Mouse (Mus musculus): ENCODE results near the gene Shc3. TPM values are rescaled to one million over a fixed set of nuclear protein-coding genes. Genes with fewer than 3 reads are reported as not detected.

Shc3 gene
- polyA plus RNA-seq, 1 experiment from 2014 or later: 0.52 TPM

- DNase-seq (ENCODE audit: low spot score): no peak
These were observed 150.2 kb downstream of the Shc3 start for GRCm38 (mm10) chr13:51418942-51419451.

GRCm38 (mm10) chr13:51418268-51418941 lies 150.8 kb downstream of the Shc3 start:
- DNase-seq (ENCODE audit: low spot score): peak; percentile 89

DNA sequence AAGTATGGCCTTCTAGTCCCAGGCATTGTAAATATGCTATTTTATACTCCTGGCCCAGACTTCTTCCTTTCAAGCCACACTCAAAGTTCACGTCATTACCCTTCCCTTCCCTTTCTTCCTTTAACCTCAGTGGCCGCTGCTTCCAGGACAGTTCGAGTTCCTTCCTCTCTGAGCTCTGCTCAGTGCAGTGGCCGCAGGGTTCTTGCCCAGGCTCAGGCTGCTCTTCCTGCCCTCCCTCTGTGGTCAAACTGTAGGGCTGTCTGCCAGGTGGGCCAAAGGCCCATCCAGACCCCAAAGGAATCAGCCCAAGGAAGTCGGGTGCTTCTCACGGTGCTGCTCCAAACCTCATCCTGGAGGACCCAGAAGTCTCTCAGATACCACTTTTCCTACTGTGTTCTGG lies 151.4 kb downstream of the Shc3 start:
- DNase-seq (ENCODE audit: low spot score): no peak

- no peak for DNase-seq (ENCODE audit: low spot score)
These were observed 152.5 kb downstream of the Shc3 start for GRCm38 (mm10) chr13:51416727-51417126.

DNA sequence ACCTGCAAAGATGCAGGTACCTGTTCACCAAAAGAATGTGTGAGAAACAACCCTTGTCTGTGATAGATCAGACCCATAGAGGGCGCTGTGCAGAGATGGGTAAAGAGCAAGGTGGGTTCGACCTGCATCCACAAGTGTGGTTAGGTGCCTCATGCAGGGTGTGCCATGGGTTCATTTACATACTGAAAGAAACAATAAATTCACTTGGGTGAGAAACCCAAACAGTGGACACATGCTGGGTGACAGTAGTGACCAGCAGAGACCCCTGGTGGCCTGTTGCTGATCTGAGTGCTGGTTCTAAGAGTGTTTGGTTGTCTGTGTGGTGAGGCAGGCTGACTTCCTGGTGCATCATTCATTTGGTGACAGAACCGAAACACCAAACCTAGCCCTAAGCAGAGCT lies 155.8 kb downstream of the Shc3 start:
- peak; percentile 35 for DNase-seq (ENCODE audit: low spot score)

DNA sequence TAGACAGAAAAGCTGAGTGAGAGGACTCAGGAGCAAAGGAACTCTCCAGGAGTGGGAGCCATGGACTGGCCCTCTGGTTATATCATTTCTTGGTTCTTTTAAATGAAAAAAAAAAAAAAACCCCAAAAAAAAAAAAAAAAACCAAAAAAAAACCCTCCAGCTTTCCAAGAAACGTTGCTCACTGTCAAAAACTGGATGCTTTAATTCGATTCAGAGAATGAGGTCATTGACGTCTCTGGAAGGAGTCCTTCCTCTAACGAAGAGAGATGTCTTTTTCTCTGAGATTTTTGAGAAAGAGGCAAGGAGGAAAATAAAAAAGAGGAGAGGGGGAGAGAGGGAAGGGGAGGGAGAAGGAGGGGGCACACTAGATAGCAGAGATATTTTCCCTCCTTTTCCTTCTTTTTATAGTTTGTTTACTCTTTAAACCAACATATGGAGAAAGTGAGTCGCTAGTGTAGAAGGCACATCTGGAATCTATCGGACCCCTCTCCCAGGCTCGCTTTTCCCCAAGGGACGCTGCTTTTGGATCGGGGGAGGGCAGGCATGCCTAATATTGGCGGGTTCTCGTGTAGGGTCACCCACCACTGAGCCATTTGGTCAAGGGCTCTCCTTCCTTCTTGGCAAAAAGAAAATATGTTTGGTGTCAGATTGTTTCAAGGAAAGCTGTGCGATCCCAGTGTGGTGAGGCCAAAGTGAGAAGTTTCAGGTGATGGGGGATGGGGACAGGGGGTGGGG lies 157.4 kb downstream of the Shc3 start:
- DNase-seq (ENCODE audit: low spot score): no peak

DNA sequence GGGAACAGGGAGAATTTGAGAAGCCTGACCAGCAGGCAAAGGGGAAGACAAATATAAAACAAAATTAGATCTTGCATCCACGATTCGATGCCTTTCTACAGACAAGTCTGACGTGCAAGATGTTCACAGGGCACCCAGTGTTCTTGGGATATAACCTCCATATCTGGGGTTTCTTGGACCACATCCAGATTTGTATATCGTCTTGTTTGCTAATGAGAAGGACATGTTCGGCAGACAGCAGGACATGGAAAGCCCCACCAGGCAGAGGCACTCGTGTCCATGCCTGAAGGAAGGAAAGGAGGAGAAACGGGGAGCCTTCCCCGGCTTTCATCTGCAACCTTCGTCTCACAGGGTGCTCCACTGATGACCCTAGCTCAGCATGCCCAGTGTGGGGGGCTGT lies 158.0 kb downstream of the Shc3 start:
- DNase-seq (ENCODE audit: low spot score): no peak

DNA sequence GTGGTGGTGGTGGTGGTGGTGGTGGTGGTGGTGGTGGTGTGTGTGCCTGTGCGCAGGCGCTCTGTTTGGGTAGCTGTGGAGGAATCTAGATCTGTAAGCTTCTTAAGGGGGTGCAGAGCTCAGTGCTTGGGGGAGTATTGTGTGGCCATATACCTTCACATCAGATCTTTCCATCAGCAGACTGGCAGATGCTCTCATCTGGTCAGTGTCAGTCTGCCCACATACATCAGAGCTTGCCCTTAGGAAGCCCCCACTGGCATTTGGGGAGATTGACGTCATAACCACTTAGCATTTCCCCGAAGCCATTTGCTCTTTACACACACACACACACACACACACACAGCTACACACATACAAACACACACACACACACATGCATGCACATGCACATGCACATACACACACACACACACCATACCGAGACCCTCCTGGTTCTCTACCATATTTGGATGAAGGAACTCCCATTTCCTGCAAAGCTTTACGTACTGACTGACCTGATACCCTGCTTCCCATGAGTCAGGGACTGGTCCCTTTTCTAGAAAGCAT lies 159.2 kb downstream of the Shc3 start:
- no peak for DNase-seq (ENCODE audit: low spot score)

DNA sequence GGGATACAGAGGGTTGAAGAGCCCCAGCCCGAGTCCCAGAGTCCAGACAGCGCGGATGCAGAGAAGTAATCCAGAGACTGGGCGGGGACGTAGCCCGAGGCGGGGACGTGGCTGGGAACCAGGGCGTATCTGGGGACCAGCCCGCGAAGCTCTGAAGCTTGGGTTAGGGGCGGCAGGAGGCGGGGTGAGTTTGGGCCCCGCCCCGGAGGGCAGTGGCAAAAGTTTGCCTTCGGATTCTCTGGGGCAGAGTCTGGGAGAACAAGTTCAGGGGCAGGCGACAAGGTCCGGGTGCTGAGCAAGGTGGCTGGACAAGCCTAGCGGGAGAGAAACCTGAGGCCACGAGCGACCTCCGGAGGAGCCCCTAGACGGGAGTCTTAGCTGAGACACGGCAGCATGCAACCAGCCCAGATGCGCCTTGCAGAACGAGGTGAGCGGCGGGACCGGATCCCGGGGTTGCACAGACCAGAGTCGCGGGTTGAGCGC lies 160.7 kb downstream of the Shc3 start, which contains the start of gene S1pr3:
S1pr3 (plus strand) TSS at position 121 of the 483 bp plus-strand sequence.
- DNase-seq (ENCODE audit: low spot score): peak; percentile 15

DNA sequence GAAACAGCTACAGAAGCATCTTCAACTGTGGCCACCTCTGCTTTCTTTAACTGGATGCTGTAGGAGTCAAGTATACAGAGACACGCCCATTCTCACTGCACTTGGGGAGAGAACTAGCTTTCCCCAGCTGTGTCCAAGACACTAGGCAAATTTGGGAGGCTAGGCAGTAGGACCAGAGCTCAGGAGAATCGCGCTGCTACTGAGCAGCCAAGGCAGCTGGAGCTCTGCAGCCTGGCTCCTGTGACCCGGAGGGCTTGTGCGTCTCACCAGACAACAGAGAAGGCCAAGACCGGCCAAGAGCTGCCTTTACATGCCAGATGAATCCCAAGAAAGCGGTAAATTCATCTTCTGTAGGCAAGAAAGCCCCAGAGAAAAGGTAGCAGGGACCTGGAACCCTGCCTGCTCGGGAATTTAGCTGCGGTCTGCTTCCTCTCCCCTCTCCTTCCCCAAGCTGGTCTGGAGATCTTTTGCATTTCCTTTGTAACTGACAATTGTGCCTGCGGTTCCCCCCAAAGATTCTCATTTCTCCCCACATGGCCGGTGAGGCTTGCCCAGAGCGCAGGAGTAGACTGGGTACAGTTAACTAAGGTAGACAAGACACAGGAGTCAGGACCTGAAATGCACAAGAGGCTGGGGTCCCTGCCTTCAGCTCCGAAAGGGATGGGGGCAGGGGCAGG lies 161.5 kb downstream of the Shc3 start:
- DNase-seq (ENCODE audit: low spot score): no peak

GRCm38 (mm10) chr13:51405731-51406320 lies 163.4 kb downstream of the Shc3 start:
- DNase-seq (ENCODE audit: low spot score): no peak

DNA sequence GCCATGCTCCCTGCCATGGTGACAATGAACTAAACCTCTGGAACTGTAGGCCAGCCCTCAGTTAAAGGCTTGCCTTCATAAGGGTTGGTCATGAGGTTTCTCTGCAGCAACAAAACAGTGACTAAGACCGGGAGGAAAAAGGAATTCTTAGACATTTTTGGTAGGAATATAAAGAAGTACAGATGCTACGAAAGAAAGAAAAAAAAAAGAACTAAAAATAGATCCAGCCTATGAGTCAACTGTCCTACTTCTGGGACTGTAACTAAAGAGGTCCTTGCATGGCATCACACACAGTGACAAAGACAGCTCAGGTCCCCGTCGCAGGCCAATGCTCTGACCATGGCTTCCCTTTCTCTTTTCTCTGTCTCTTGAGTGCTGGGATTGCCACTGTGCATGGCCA lies 164.7 kb downstream of the Shc3 start:
- no peak for DNase-seq (ENCODE audit: low spot score)

- peak; percentile 67 for DNase-seq (ENCODE audit: low spot score)
These were observed 168.3 kb downstream of the Shc3 start for GRCm38 (mm10) chr13:51400736-51401501.

DNA sequence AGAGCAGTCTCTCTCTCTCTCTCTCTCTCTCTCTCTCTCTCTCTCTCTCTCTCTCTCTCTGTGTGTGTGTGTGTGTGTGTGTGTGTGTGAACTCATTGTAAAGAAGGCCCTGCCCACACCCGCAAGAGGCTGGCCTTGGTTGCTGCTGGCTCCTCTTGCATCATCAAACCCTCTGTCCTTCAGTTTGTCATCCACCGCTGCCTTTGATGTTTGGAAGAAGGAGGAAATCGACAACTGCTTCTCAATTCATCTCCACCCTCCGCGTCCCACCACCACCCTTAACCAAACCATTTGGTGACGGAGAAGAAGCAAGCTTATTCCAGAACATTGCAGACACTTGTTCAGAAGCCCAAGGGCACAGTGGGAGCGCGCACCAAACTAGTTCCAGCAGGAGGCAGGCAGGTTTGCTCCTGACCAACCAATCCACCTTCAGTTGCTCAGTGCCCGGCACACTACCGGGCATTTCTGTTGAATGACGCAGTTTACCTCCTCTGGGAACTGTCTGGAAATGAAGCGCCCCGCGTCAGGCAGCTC lies 169.0 kb downstream of the Shc3 start:
- peak; percentile 31 for DNase-seq (ENCODE audit: low spot score)

- DNase-seq (ENCODE audit: low spot score): no peak
These were observed 169.7 kb downstream of the Shc3 start for GRCm38 (mm10) chr13:51399562-51399961.

- no peak for DNase-seq (ENCODE audit: low spot score)
These were observed 171.4 kb downstream of the Shc3 start for GRCm38 (mm10) chr13:51397861-51398260.

DNA sequence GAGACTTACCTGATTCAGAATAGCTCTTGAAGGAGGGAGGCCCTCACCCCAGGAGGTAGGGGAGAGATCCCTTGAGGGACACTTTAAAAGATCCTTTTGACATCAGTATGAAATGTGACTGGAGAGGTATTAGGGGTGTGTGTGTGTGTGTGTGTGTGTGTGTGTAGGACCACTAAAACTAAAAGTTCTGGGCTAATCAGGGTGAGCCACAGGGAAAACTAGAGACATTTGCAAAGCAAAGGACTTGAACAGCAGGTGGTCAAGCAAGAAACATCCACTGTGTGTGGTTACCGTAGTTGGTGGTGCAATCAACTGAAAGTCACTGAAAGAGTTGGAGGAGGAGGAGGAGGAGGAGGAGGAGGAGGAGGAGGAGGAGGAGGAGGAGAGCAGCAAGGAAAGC lies 177.0 kb downstream of the Shc3 start:
- DNase-seq (ENCODE audit: low spot score): no peak

DNA sequence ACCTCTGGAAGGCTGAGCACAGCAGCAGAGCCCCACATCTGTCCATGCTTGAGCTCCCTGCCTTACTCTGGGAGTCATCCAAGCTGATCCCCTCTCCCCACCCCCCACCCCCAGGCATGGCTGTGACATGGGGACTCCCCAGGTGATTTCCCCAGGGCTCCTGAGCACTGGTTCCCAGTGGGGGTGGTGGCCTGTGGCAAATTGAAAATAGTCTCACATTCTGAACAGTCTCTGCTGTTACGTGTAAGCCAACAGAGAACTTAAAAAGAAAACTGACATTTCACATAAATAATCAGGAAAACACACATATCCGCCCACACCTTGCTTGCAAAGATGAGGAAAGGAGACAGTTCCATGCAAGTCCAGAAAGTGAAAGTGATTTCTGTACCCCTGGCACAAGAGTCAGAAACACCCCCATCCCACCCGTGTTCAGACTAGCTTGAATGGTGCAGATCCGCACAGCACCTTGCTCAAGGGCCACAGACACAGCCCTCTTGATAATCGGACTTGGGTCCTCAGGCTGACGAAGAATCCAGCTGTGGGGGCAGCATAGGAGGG lies 177.8 kb downstream of the Shc3 start:
- DNase-seq (ENCODE audit: low spot score): no peak

- no peak for DNase-seq (ENCODE audit: low spot score)
These were observed 178.8 kb downstream of the Shc3 start for GRCm38 (mm10) chr13:51390398-51390797.

DNA sequence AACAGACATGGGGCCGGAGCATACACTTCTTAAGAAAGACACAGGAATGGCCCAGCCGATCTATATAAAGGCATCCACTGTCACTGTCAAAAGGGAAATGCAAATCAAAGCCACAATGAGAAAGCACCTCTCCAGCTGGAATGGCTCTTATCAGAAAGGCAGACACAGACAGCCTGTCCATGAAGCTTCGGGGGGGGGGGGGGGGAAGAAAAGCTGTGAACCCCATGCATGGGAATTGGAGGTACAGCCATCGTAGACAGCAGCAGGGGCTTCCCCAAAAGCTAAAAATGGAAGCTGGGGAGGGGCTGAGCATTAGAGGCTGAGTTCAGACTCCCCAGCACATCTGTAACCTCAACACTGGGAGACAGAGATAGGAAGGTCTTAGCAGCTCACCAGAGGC lies 181.3 kb downstream of the Shc3 start:
- DNase-seq (ENCODE audit: low spot score): no peak

All from thymus, postnatal 0 days (tissue).